Mouse (Mus musculus) mouse trophoblast stem cell (cell line): ENCODE measurements around the gene Serpina3b.
"Not testable (repeated sequence)": the region's sequence is repeated elsewhere in the genome, so short reads cannot be mapped to it uniquely, and the experiment has no call there.

Experiments
- in situ Hi-C, 2 experiments: fragments of 300-500 bp; cut with MseI, MboI; formaldehyde crosslinking; loops; 2 replicates in 1 of 2; 3 replicates in 1 of 2; pipeline ENCODE4 v1.15.1; 2025

Gene Serpina3b

DNA sequence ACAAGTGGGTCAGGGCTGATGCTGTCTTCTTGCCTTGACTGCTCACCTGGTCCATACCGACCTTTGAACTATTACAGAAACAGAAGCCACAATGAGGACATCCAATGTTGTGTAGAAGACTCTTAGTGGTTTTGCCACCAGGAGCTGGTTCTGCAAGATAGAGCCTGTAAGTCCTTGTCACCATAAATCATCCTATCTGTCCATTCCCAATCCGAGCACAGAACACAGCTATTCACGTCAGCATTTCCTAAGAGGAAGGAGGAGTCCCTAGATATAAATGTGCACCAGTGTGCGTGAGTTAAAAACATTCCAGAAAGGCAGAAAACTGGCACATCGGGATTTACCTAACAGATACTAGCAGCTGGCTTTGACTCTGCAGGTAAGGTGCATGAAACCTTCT, at the start of gene Serpina3b:
Gene Serpina3b, plus strand, starts transcription at position 301 of the 400 bp plus-strand sequence.
- in situ Hi-C loops: no loop called here

DNA sequence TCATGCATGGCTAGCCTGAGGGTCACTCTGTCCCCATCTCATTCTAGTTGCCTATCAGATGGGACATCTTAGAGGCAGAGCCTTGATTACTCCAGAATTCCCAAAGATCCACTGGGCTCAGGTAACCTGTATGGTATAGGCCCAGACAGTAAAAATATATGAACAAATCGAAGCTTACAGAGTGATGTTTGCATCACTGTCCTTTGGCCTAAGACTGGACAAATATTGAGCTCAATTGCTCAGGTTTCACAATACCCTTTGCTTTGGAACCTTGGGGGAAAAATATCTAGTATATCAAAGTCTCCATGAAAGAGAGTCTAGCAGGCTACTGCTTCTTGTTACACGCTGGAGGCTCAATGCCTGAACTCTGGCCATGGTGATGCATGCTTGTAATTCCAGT, 37.7 kb upstream of the Serpina3b start:
- in situ Hi-C loops: no loop called here

DNA sequence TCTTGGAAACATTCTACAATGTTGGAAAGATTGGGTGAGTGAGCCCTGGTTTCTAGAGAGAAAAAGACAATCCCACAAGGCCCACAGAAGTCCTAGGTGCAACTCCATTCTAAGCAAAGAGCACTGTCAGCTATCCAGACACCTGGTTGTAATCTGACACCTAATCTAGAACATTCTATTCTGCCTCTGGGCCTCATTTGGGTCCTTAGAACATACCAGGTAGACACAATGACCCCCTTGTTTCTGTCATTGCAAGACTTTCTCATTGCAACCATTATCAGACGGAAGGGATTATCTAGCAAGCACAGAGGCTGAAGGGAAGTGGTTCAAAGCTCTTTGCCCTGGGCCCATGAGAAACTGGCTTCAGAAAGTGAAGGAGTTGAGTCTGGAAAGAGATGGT, 36.5 kb upstream of the Serpina3b start:
- in situ Hi-C loops: no loop called here

DNA sequence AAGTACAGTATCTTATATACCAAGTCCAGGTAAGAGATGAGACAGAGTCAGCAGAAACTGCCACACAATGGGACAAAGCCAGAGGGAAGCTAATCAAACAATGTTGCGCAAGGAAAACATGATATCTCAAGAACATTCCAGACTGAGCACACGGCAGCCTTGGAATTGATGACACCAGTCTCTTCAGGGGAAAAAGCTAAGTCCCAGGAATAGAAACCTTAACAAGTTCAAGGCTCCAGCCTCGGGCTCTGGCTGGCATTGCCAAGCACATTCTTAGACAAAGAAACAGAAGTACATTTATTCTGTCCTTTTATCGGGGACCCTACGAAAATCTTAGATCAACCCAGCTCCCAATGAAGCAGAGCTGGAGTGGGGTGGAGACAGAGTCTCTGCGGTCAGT, 27.0 kb upstream of the Serpina3b start, which contains the start of gene Serpina5:
Gene Serpina5, plus strand, starts transcription at position 346 of the 400 bp plus-strand sequence.
- in situ Hi-C loops: no loop called here

DNA sequence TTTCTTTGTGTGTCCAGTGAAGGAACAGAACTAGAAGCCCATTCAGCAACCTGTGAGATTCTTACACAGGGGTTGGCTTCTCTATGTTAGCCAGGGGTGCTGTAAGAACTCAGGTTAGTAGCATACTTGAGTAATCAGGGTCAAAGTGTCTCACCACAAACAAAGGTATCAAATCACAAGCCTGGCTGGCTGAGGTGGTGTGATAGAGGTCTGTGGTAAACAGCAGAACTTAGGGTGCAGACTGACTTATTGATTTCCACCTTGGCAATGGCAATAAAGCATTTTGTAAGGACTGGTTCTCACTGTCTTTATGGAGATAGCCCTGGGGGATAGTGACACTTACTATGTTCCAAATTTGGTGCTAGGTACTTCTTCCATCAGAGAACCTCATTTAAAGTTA, 21.9 kb upstream of the Serpina3b start:
- in situ Hi-C loops: no loop called here

DNA sequence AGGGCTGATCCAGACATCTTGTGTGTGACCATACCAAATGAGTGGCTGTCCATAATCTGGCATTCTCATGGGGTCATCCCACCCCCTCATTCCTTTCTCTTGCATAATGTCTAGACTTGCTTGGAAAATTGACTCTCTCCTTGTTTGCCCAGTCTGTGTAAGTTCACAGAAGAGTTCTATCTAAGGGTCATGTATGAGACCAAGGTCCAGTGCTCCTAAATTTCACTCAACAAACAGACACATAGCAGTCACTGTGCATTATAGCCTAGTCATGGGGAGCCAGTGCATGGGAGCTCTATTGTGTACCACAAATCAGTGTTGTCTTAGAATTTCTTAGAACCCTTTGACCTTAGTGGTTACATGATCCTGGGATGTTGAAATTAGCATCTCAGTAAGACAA, 20.9 kb upstream of the Serpina3b start:
- in situ Hi-C loops: no loop called here

DNA sequence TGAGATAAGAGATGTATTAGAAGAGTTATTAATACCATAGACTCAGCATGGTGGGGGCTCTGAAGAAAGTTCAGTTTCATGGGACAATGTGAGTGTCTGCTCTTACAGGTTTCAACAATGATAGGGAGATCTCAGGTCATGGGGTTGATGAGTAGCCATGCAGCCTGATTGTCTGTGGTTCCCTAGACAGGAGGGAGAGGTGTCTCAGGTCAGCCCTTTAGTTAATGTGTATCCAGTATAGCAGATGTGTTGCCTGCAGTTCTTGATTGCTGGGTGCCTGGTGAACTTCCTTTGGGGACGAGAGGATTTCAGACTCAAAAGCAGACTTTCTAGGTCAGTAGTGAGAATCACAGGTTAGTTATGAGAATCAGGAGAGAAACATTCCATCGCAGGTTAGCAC, 19.3 kb upstream of the Serpina3b start:
- in situ Hi-C loops: no loop called here

DNA sequence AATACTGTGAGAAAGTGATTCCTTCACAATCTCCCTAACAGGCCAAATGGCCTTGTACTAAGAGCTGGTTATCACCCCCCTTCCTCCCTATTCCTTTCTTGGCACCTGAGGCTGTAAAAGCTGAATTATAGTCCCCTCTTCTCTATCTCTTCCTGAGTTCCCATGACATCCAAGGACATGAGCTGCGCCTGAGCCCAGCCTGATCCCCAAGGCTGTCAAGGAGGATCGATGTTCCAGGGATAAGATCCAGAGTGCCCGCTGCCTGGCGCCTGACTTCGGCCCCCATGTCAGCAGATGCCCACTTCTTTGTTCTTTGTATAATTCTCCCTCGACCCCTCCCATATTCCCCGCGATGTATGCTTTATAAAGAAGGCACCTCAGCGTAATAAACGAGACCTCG, 15.5 kb upstream of the Serpina3b start, which contains the start of gene Serpina3a:
Gene Serpina3a, plus strand, starts transcription at position 392 of the 400 bp plus-strand sequence.
- in situ Hi-C loops: not testable (repeated sequence)

DNA sequence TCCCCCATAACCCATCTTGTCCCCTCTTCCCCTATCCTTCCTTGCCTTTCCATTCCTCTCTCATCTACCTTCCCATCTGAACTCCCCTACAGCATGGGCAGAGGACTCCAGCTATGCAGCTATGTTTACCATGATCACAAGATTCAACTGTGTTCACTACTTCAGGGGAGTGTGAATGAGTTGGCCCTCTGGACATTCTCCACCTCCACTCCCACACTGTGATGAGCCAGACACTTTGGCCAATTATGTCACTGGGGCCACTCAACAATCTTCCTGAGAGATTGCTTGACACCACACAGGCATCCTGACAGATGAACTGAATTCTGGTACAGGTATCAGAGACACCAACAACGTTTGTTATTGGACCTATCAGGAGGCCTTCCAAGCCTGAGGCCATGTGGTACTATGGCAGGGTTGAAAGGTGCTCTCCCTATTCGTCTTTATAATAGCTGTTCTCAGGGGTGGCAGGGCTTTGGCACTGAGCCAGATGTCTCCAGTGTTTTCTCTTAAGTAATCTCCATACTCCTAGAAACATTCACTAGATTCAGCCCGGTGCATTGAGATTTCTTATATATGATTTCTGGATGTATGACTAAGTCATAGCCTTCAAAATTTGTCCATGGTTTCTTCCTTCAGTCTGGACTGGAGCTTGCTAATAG, 12.7 kb upstream of the Serpina3b start:
- in situ Hi-C loops: no loop called here

DNA sequence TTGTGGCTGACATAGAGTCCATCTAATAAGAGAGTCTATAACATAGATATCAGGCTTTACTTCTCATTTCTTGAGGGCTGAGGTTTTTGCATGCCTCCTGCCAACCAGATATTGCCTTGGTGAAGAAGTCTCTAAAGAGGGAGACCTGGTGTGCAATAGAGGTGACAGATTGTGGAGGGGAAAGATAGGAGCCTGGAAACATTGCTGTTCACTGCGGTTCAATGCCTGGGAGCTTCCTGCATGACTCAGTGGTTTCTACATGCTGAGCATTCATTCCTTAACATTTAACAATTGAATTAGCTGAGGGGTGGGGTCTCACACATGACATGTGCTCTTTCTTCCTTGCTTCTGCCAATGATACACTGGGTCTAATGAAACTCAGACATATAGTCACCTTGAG, 4.7 kb upstream of the Serpina3b start:
- in situ Hi-C loops: no loop called here

DNA sequence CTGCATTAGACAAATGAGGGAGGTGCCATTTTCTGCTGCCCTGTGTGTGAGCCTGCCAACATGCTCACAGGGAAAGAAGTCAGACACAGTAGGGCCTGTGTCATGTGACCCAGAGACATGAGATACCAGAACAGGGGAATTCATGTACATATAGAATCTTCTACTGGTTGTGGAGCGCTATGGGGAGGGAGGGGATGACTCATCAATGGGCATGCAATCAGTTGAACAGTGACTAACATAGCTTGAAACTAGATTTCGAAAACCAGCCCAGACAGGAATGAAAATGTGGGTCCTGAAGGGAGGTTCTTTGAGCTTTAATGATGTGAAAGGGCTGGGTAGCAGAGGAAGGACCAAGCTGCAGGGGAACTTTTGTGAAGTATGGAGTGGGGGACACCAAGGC, 3.8 kb upstream of the Serpina3b start:
- in situ Hi-C loops: no loop called here

DNA sequence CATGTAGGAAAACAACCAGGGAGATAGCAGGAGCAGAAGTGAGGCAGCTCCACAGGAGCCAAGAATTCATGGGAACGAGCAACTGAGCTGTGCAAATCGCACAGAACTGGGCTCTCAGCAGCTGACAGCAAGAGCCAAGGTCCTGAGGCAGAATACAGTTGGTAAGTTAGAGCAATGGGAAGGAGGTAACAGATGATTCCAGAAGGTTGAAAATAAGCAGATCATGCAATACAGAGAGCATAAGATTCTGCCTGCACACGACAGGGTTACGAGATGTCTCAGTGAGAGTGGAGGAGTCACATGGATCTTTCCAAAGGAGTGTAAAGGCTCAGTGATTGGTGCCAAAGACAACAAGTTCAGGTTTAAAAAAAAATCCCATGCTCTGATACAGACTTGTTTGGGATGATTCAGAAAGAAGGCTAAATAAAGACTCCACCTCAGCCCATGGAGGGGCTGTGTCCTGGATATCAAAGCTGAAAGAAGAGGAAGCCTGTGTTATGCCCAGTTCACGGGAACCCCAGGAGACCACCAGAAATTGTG, 2.7 kb upstream of the Serpina3b start:
- in situ Hi-C loops: no loop called here

DNA sequence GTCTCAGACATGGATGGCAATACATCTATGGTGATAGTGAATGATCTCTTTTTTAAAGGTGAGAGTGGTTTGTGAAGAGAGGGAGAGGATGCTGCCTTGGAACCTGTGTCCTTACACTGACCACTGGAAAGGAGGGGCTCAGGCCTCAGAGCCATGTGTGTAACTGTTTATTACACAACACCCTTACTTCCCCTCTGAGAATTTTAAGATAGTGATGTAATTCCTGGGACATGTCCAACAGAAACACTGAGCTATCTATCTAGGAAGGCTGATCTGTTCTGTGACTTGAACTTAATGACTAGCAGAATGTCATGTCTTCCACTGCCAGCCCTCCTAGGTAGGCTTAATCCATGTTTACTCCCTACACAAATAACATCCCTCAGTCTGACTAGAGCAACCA, 3.2 kb downstream of the Serpina3b start:
- in situ Hi-C loops: no loop called here

DNA sequence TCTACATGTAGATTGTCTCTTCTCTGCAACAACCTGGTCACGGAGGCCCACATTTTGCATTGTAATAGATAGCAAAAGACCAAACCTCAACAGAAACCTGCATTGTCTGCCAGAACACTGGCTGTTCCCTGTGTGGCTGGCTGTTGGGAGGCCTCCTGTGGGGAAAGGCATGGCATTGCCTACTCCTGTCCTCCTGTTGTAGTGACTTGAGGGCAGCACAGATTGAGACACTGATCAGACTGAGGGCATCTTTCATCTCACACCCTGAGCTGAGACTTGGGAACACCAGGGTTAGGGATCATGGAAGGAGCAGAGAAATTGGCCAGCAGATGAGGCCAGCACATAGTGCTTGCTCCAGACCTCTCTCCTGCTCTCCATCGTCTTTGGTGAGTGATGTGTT, 10.4 kb downstream of the Serpina3b start:
- in situ Hi-C loops: no loop called here

DNA sequence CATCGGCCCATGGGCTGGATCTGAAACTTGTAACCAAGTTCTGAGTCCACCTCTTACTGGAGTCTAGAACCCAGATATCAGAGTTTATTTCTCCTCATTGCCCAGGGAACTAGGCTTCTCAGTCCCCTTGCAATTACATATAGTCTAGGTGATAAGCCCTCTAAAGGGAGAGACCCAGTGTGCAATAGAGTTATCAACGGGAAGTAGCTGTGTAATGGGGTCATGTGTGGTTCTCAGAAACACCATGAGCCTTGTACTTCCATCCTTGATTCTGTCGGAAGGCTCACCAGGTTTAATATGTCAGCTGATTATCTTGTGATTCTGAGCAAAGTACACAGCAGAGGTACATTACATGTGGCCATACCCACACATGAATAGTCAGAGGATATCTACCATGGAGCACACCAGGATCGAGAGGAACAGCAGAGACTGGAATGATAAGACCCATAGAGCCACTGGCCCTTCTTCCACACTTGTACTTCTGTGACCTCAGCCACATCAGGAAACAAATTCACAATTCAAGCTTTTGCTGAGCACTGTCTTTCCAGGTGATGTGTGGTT, 12.8 kb downstream of the Serpina3b start:
- in situ Hi-C loops: no loop called here

DNA sequence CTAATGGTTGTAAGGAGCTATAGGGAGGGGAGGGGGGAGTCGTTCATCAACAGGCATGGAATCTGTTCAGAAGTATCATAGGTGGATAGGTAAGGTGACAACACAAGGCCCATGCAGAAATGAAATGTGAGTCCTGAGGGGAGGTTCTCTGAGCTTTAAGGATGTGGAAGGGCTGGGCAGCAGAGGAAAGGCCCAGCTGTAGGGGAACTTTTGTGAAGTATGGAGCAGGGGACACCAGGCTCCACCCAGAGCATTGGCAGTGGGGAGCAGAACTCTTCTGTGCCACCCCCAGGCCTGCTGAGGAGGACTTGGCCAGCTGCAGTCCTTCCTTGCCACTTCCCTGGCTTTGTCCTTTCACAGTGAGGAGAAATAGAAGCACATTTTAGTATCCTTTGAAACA, 13.7 kb downstream of the Serpina3b start:
- in situ Hi-C loops: no loop called here

DNA sequence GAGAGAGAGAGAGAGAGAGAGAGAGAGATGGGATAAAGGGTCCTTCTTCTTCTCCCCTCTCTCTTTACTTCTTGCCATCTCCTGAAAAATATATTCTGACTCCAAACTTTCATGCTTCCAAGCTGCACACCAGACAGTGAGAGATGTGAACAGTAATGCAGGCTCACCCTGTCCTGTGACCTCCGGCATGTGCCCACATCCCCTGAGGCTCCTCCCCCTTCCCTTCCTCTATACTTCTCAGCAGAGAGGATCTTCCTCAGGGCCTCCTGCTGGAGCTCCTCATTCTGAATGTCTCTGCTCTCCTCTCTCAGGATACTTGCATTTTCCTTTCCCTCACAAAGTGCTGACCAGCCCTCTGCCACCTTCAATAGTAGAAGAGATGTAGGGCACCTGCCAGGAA, 14.6 kb downstream of the Serpina3b start:
- in situ Hi-C loops: no loop called here

DNA sequence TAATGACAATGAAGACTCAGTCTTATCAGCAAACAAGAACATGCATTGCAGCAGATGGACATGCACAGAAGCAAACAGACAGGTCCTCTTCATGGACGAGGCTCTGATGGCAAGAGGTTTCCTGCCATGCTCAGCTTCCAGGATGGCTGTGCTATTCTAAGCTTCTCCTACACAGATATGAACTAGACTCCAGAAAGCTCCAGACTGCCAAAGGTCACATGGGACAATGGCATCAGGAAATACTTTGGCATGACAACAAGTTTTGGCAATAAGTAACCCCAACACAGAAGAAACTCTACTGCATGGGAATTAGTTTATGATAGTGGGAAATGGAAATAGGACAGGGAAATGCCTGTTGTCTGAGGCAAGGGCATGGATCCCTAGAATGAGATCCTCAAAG, 15.5 kb downstream of the Serpina3b start:
- in situ Hi-C loops: no loop called here

DNA sequence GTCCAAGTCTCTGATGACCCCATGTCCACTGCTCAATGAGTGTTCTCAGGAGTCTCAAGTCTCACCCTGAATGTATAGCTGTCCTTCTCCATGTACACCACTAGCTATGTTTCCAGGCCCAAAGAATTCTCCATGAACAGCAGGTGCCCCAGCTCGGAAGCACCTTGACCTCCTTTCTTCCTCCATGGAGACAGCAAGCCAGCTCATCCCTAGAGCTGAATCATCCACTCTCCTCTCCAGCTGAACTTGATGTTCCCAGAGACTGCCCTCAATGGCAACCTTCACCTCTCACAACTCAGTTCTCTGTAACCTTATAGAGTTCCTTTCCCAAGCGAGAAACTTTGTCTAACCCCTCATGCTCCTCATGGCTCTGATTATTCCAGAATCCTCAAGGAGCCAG, 17.8 kb downstream of the Serpina3b start:
- in situ Hi-C loops: no loop called here

DNA sequence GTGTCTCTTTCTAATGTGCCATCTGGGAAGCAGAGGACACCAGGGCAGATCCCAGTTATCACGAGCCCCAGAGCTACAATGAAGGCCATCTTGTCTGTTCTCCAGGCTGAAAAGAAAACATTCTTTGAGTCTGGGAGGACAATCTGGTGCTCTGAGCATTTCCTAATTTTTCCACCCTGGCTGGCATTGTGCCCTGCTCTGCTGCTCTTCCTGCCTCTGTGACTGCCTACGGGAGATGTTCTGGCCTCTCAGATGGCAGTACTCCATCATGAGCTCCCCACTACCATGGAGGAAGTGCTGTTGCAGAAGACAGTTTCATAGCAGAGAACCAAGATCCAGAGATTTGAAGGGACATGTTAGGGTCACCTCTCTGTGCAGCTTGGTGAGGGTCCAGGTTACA, 24.2 kb downstream of the Serpina3b start:
- in situ Hi-C loops: no loop called here

DNA sequence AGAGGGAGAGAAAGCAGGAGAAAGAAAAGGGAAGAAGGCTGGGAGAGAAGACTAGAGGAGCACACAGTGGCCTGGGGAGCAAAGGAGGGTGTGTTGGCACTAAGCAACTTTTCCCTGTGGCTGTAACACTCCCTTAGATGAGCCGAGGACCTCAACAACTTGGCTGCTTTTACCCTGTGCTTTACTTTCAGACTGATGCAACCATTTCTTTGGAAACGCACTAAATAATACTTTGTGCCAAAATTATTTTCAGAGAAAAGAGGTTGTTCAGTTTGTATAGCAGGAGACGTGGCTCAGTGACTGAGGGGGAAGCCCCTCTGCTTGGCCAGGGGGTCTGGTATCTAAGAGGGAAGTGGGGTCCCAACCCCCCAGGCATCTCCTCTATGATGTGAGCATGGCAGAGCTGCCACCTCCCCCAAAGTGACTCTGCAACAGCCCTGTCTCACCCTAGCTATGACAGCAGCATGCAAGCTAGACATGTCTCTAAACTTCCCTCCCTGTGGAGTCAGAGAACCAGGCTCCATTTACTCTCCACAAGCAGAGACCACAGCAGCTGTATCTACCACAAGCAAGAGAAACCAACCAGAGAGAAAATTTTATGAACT, 25.3 kb downstream of the Serpina3b start:
- in situ Hi-C loops: no loop called here

DNA sequence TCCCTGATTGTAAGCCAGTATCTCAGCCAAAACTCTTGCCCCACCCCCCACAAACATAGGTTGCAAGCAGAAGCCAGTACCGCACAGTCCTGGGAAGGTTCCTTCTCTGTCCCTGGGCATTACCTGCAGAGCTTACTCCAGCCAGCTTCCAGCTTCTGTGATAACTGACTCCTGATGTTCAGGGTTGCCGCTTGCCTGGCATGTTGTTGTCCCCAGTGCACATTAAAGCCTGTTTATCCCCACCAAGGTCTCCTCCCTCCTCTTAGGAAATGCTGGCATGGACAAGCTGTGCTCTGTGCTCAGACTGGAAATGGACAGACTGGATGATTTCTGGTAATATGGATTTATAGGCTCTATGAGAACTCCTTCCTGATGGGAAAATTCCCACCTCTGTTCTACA, 25.9 kb downstream of the Serpina3b start, which contains the start of gene Serpina3c:
Gene Serpina3c, minus strand, starts transcription at position 215 of the 400 bp plus-strand sequence.
- in situ Hi-C loops: no loop called here

DNA sequence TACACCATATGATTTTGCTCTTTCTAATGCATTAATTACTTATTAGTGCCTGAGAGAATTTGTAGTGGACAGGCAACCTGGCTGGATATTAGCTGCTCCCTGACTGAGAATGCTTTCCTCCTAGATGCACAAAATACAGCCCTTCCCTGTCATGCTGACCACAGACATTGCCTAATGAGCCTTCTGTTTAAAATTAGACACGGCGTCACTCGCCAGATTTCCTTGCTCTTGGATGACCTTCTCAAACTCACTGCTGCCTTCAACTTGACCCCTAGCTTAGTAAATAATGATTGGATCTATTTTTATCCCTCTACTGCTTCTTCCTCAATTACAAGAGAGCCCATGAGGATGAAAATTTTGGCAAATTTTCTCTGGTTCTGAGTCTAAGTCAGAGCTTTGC, 47.0 kb downstream of the Serpina3b start:
- in situ Hi-C loops: no loop called here
